Mouse (Mus musculus) ES-Bruce4 (cell line): Measurements from ENCODE around the gene Atl2. TPM values are rescaled to one million over a fixed set of nuclear protein-coding genes. Genes with fewer than 3 reads are reported as not detected.

Experiments
- H3K27ac ChIP-seq: 2 replicates; pipeline ENCODE4 v1.5.1; 2012; ENCODE audit warnings: low read length, inconsistent platforms; ENCODE audit not compliant: insufficient read depth
- H3K27me3 ChIP-seq: 2 replicates; pipeline ENCODE4 v1.6.1; 2012; ENCODE audit warnings: mild to moderate bottlenecking, low read length, inconsistent platforms; ENCODE audit not compliant: control insufficient read depth, poor library complexity, insufficient read depth, severe bottlenecking
- H3K36me3 ChIP-seq: 2 replicates; pipeline ENCODE4 v1.6.1; 2012; ENCODE audit warnings: inconsistent platforms, mild to moderate bottlenecking, low read length, moderate library complexity; ENCODE audit not compliant: control insufficient read depth, poor library complexity, insufficient read depth, severe bottlenecking
- H3K4me1 ChIP-seq: one replicate; pipeline ENCODE4 v1.8.1; 2011; ENCODE audit warnings: low read length; ENCODE audit not compliant: control insufficient read depth, insufficient read depth
- H3K4me3 ChIP-seq: 2 replicates; pipeline ENCODE4 v1.5.1; 2011; ENCODE audit warnings: low read depth, mild to moderate bottlenecking, low read length
- H3K9ac ChIP-seq: 2 replicates; pipeline ENCODE4 v1.6.1; 2012; ENCODE audit warnings: low read depth, mild to moderate bottlenecking, inconsistent platforms; ENCODE audit not compliant: poor library complexity, severe bottlenecking
- H3K9me3 ChIP-seq: replicated peaks from 2 replicates; pipeline ENCODE4 v1.6.1; 2012; ENCODE audit warnings: mild to moderate bottlenecking, low read length, inconsistent platforms; ENCODE audit not compliant: control insufficient read depth, poor library complexity, insufficient read depth, severe bottlenecking
- CTCF ChIP-seq: IDR thresholded peaks from one replicate; pipeline ENCODE4 v1.8.1; 2011; ENCODE audit warnings: low read depth, low read length
- EP300 ChIP-seq: IDR thresholded peaks from 2 replicates; pipeline ENCODE4 v1.6.1; 2011; ENCODE audit warnings: low read depth, low read length; ENCODE audit not compliant: insufficient read depth
- POLR2A ChIP-seq: IDR thresholded peaks from one replicate; pipeline ENCODE4 v1.8.1; 2011; ENCODE audit warnings: low read length; ENCODE audit not compliant: insufficient read depth
- polyA plus RNA-seq: library from polyadenylated mRNA; stranded (reverse); fragments of >200 nt; gene quantifications from 2 replicates; pipeline ENCODE4 v1.2.4, GENCODE M21; 2011; ENCODE audit warnings: low read depth; ENCODE audit not compliant: missing spikeins, insufficient read depth, insufficient read length

Gene Atl2
- polyA plus RNA-seq, 1 experiment, result 91.1 TPM

- H3K4me1 ChIP-seq, result no peaks in the 10 kb centered on the region
- H3K4me3 ChIP-seq, result no peak overlapping the region
- no peak overlapping the region for H3K9ac ChIP-seq
- no peak for TF ChIP-seq EP300
- no peak for TF ChIP-seq POLR2A
- TF ChIP-seq CTCF, result no peak
- H3K27me3 ChIP-seq, result no peaks in the 10 kb centered on the region
- no peaks in the 10 kb centered on the region for H3K9me3 ChIP-seq
- H3K27ac ChIP-seq, result no peak overlapping the region
- H3K36me3 ChIP-seq, result no peaks in the 10 kb centered on the region
These were observed 71.5 kb downstream of the Atl2 start for GRCm38 (mm10) chr17:79824406-79824805.

GRCm38 (mm10) chr17:79818884-79819283, 77.0 kb downstream of the Atl2 start:
- TF ChIP-seq POLR2A, result no peak
- TF ChIP-seq CTCF, result no peak
- no peak for TF ChIP-seq EP300
- no peaks in the 10 kb centered on the region for H3K36me3 ChIP-seq
- H3K4me3 ChIP-seq, result no peak overlapping the region
- no peak overlapping the region for H3K27ac ChIP-seq
- H3K9ac ChIP-seq, result no peak overlapping the region
- H3K9me3 ChIP-seq, result no peaks in the 10 kb centered on the region
- no peaks in the 10 kb centered on the region for H3K4me1 ChIP-seq
- no peaks in the 10 kb centered on the region; the same call in 1 of the 2 replicates for H3K27me3 ChIP-seq

GRCm38 (mm10) chr17:79817995-79818394, 77.9 kb downstream of the Atl2 start:
- no peak overlapping the region for H3K4me3 ChIP-seq
- H3K27ac ChIP-seq, result no peak overlapping the region
- no peak overlapping the region for H3K9ac ChIP-seq
- no peaks in the 10 kb centered on the region for H3K36me3 ChIP-seq
- H3K9me3 ChIP-seq, result no peaks in the 10 kb centered on the region
- TF ChIP-seq EP300, result no peak
- no peak for TF ChIP-seq CTCF
- TF ChIP-seq POLR2A, result no peak
- H3K27me3 ChIP-seq, result no peaks in the 10 kb centered on the region; the same call in 1 of the 2 replicates
- H3K4me1 ChIP-seq, result no peaks in the 10 kb centered on the region

GRCm38 (mm10) chr17:79817551-79817950, 78.4 kb downstream of the Atl2 start:
- Histone ChIP-seq H3K27ac (no peak overlapping the region), H3K4me1 (no peaks in the 10 kb centered on the region), H3K9me3 (no peaks in the 10 kb centered on the region), H3K9ac (no peak overlapping the region), H3K36me3 (no peaks in the 10 kb centered on the region), H3K27me3 (no peaks in the 10 kb centered on the region; the same call in 1 of the 2 replicates), H3K4me3 (no peak overlapping the region)
- no peak for TF ChIP-seq CTCF
- TF ChIP-seq EP300, result no peak
- TF ChIP-seq POLR2A, result no peak

GRCm38 (mm10) chr17:79816896-79817295, 79.0 kb downstream of the Atl2 start:
- H3K9ac ChIP-seq, result no peak overlapping the region
- no peaks in the 10 kb centered on the region for H3K36me3 ChIP-seq
- TF ChIP-seq EP300, result no peak
- no peak for TF ChIP-seq CTCF
- no peak for TF ChIP-seq POLR2A
- H3K4me1 ChIP-seq, result no peaks in the 10 kb centered on the region
- no peak overlapping the region for H3K27ac ChIP-seq
- no peak overlapping the region for H3K4me3 ChIP-seq
- H3K9me3 ChIP-seq, result no peaks in the 10 kb centered on the region
- H3K27me3 ChIP-seq, result no peaks in the 10 kb centered on the region; the same call in 1 of the 2 replicates

GRCm38 (mm10) chr17:79810421-79810820, 85.5 kb downstream of the Atl2 start:
- H3K27ac ChIP-seq, result no peak overlapping the region
- TF ChIP-seq POLR2A (no peak), CTCF (no peak), EP300 (no peak)
- H3K36me3 ChIP-seq, result no peaks in the 10 kb centered on the region
- no peak overlapping the region for H3K9ac ChIP-seq
- H3K27me3 ChIP-seq, result no peaks in the 10 kb centered on the region; the same call in 1 of the 2 replicates
- H3K4me1 ChIP-seq, result no peaks in the 10 kb centered on the region
- no peaks in the 10 kb centered on the region for H3K9me3 ChIP-seq
- H3K4me3 ChIP-seq, result no peak overlapping the region
